Mouse (Mus musculus): ENCODE measurements around the gene Cacna2d4. TPM values are rescaled to one million over a fixed set of nuclear protein-coding genes. Genes with fewer than 3 reads are reported as not detected.

Gene Cacna2d4
- polyA plus RNA-seq, 1 experiment: not detected

GRCm38 (mm10) chr6:119235441-119235840, 885 bp upstream of the Cacna2d4 start:
- no peaks in the 10 kb centered on the region for H3K9me3 ChIP-seq (ENCODE audit: control insufficient read depth, low read length)
- no peaks in the 10 kb centered on the region for H3K4me1 ChIP-seq (ENCODE audit: control insufficient read depth)
- no peaks in the 10 kb centered on the region for H3K36me3 ChIP-seq (ENCODE audit: control insufficient read depth)
- no peak overlapping the region for H3K4me3 ChIP-seq (replicated peaks)
- TF ChIP-seq GATA1 (IDR thresholded peaks at IDR 0.05; ENCODE audit: low read length): no peak
- TF ChIP-seq TAL1 (IDR thresholded peaks at IDR 0.05; ENCODE audit: low read length): no peak
- no peaks in the 10 kb centered on the region for H3K27me3 ChIP-seq (ENCODE audit: control insufficient read depth)

GRCm38 (mm10) chr6:119237427-119237989, 1.2 kb downstream of the Cacna2d4 start:
- TF ChIP-seq GATA1 (IDR thresholded peaks at IDR 0.05; ENCODE audit: low read length) (no peak), TAL1 (IDR thresholded peaks at IDR 0.05; ENCODE audit: low read length) (no peak)
- Histone ChIP-seq H3K4me3 (replicated peaks) (no peak overlapping the region), H3K27me3 (ENCODE audit: control insufficient read depth) (no peaks in the 10 kb centered on the region), H3K4me1 (ENCODE audit: control insufficient read depth) (no peaks in the 10 kb centered on the region), H3K9me3 (ENCODE audit: control insufficient read depth, low read length) (no peaks in the 10 kb centered on the region), H3K36me3 (ENCODE audit: control insufficient read depth) (no peaks in the 10 kb centered on the region)

GRCm38 (mm10) chr6:119239341-119240005, 3.1 kb downstream of the Cacna2d4 start:
- Histone ChIP-seq H3K4me1 (ENCODE audit: control insufficient read depth) (no peaks in the 10 kb centered on the region), H3K9me3 (ENCODE audit: control insufficient read depth, low read length) (peaks cover 6% of the 10 kb centered on the region; the same call in 1 of the 2 replicates), H3K36me3 (ENCODE audit: control insufficient read depth) (no peaks in the 10 kb centered on the region), H3K27me3 (ENCODE audit: control insufficient read depth) (no peaks in the 10 kb centered on the region), H3K4me3 (replicated peaks) (no peak overlapping the region)
- TF ChIP-seq GATA1 (IDR thresholded peaks at IDR 0.05; ENCODE audit: low read length): no peak
- no peak for TF ChIP-seq TAL1 (IDR thresholded peaks at IDR 0.05; ENCODE audit: low read length)

GRCm38 (mm10) chr6:119240256-119240655, 3.9 kb downstream of the Cacna2d4 start:
- Histone ChIP-seq H3K27me3 (ENCODE audit: control insufficient read depth) (no peaks in the 10 kb centered on the region), H3K36me3 (ENCODE audit: control insufficient read depth) (no peaks in the 10 kb centered on the region), H3K9me3 (ENCODE audit: control insufficient read depth, low read length) (peaks cover 10% of the 10 kb centered on the region; the same call in 1 of the 2 replicates), H3K4me1 (ENCODE audit: control insufficient read depth) (no peaks in the 10 kb centered on the region), H3K4me3 (replicated peaks) (no peak overlapping the region)
- no peak for TF ChIP-seq GATA1 (IDR thresholded peaks at IDR 0.05; ENCODE audit: low read length)
- no peak for TF ChIP-seq TAL1 (IDR thresholded peaks at IDR 0.05; ENCODE audit: low read length)

GRCm38 (mm10) chr6:119240871-119241705, 4.8 kb downstream of the Cacna2d4 start:
- H3K27me3 ChIP-seq (ENCODE audit: control insufficient read depth): no peaks in the 10 kb centered on the region
- TF ChIP-seq TAL1 (IDR thresholded peaks at IDR 0.05; ENCODE audit: low read length): no peak
- no peak for TF ChIP-seq GATA1 (IDR thresholded peaks at IDR 0.05; ENCODE audit: low read length)
- no peak overlapping the region for H3K4me3 ChIP-seq (replicated peaks)
- H3K36me3 ChIP-seq (ENCODE audit: control insufficient read depth): no peaks in the 10 kb centered on the region
- no peaks in the 10 kb centered on the region for H3K4me1 ChIP-seq (ENCODE audit: control insufficient read depth)
- H3K9me3 ChIP-seq (ENCODE audit: control insufficient read depth, low read length): peaks cover 13% of the 10 kb centered on the region

GRCm38 (mm10) chr6:119246082-119246481, 9.8 kb downstream of the Cacna2d4 start:
- Histone ChIP-seq H3K36me3 (ENCODE audit: control insufficient read depth) (no peaks in the 10 kb centered on the region), H3K27me3 (ENCODE audit: control insufficient read depth) (no peaks in the 10 kb centered on the region), H3K4me3 (replicated peaks) (no peak overlapping the region), H3K4me1 (ENCODE audit: control insufficient read depth) (no peaks in the 10 kb centered on the region), H3K9me3 (ENCODE audit: control insufficient read depth, low read length) (peaks cover 17% of the 10 kb centered on the region)
- TF ChIP-seq GATA1 (IDR thresholded peaks at IDR 0.05; ENCODE audit: low read length) (no peak), TAL1 (IDR thresholded peaks at IDR 0.05; ENCODE audit: low read length) (no peak)

- H3K4me3 ChIP-seq (replicated peaks): no peak overlapping the region
- no peaks in the 10 kb centered on the region for H3K36me3 ChIP-seq (ENCODE audit: control insufficient read depth)
- H3K4me1 ChIP-seq (ENCODE audit: control insufficient read depth): no peaks in the 10 kb centered on the region
- no peaks in the 10 kb centered on the region for H3K27me3 ChIP-seq (ENCODE audit: control insufficient read depth)
- TF ChIP-seq GATA1 (IDR thresholded peaks at IDR 0.05; ENCODE audit: low read length) (no peak), TAL1 (IDR thresholded peaks at IDR 0.05; ENCODE audit: low read length) (no peak)
- H3K9me3 ChIP-seq (ENCODE audit: control insufficient read depth, low read length): peaks cover 17% of the 10 kb centered on the region
These were observed 12.3 kb downstream of the Cacna2d4 start for GRCm38 (mm10) chr6:119248578-119248977.

- Histone ChIP-seq H3K27me3 (ENCODE audit: control insufficient read depth) (no peaks in the 10 kb centered on the region), H3K4me1 (ENCODE audit: control insufficient read depth) (no peaks in the 10 kb centered on the region), H3K4me3 (replicated peaks) (no peak overlapping the region), H3K36me3 (ENCODE audit: control insufficient read depth) (no peaks in the 10 kb centered on the region), H3K9me3 (ENCODE audit: control insufficient read depth, low read length) (peaks cover 8% of the 10 kb centered on the region)
- TF ChIP-seq TAL1 (IDR thresholded peaks at IDR 0.05; ENCODE audit: low read length) (no peak), GATA1 (IDR thresholded peaks at IDR 0.05; ENCODE audit: low read length) (no peak)
These were observed 13.4 kb downstream of the Cacna2d4 start for GRCm38 (mm10) chr6:119249726-119250125.

- no peaks in the 10 kb centered on the region for H3K27me3 ChIP-seq (ENCODE audit: control insufficient read depth)
- H3K4me1 ChIP-seq (ENCODE audit: control insufficient read depth): no peaks in the 10 kb centered on the region
- no peaks in the 10 kb centered on the region for H3K36me3 ChIP-seq (ENCODE audit: control insufficient read depth)
- H3K4me3 ChIP-seq (replicated peaks): no peak overlapping the region
- no peaks in the 10 kb centered on the region for H3K9me3 ChIP-seq (ENCODE audit: control insufficient read depth, low read length)
- TF ChIP-seq GATA1 (IDR thresholded peaks at IDR 0.05; ENCODE audit: low read length) (no peak), TAL1 (IDR thresholded peaks at IDR 0.05; ENCODE audit: low read length) (no peak)
These were observed 15.4 kb downstream of the Cacna2d4 start for GRCm38 (mm10) chr6:119251704-119252103.
